Mouse (Mus musculus) right cerebral cortex, postnatal 4 days (tissue): ENCODE results near the gene Gpnmb.

ENCODE experiments used
- DNase-seq: peaks from one replicate; pipeline ENCODE4 v3.0.0-alpha.2; 2022

The Gpnmb gene

GRCm38 (mm10) chr6:49036275-49037267 lies at the start of gene Gpnmb:
Gpnmb (plus strand) TSS chr6:49036546.
- DNase-seq = no peak

DNA sequence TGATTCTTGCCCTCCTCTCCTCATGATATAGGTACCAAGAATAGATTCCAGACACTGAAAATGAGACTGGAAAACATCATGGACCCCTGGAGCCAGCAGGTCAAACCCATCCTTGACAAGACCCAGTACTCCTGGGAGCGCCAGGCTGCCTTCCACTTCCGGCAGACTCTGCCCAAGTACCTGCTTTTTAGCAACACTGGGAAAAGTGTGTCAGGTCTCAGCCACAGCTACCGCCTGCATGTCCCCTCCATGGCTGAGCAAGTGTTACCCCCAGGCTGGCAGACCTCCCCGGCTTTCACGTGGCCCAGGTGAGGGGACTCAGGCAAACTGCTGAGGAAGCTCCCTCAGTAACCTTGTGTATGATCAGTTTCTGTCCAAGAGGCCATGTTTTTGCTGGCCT lies 46.4 kb upstream of the Gpnmb start:
- no peak for DNase-seq

DNA sequence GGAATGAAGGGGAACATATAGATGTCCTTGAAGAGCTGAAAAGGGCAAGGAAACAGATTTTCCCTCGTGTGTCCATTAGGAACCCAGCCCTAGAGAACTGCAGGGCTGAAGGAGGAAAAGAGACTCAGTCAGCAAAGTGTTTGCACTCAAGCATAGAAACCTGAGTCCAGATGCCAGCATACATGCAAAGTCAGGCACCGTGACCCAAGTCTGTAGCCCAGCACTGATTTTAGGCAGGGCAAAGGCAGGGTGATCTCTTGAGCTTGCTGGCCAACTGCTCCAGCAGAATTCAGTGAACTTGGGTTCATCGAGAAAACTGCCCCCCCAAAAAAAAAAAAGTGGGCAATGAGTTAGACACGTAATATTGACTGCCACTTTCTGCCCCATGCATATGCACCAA lies 44.4 kb upstream of the Gpnmb start:
- no peak for DNase-seq

GRCm38 (mm10) chr6:48998186-48998585 lies 38.2 kb upstream of the Gpnmb start:
- no peak for DNase-seq

DNA sequence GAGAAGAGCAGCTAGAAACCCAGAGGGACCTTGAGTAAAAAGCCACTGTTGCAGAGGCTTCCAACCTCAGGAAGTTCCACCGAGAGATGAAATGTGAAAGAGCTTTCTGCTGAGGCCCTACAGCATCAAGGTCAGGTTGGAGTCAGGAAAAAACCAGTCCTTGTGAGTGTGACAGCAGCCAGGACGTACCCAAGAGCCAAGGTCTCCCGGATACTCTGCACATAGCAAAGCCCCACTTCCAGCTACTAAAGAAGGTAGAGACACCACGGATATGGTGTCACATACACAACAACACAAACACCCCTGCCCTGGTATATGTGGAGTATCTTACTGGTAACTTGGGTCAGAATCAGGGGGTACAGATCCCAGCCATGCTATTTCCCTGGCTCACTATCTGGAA lies 37.5 kb upstream of the Gpnmb start:
- DNase-seq = no peak

GRCm38 (mm10) chr6:49003381-49003780 lies 33.0 kb upstream of the Gpnmb start:
- DNase-seq = no peak

- peak; percentile 69 for DNase-seq
Observed at GRCm38 (mm10) chr6:49007981-49008380, 28.4 kb upstream of the Gpnmb start.

GRCm38 (mm10) chr6:49008420-49009160 lies 27.8 kb upstream of the Gpnmb start:
- DNase-seq = no peak

DNA sequence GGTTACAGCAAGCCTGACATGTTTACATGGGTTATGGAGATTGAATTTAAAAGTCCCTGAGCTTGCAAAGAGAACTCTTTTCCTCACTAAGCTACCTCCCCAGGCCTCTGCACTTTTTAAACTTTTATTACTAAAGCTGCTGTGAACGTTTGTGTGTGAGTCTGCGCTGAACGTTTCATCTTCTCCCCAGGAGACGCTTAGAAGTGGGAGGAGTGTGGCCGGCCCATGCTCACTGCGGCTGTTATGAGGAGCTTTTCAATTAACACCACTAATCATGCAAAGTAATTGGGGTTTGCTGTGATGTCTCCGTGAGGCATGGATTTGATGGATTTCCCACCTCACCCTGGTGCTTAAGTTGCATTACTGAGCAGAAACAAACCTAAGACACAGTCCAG lies 27.2 kb upstream of the Gpnmb start:
- no peak for DNase-seq

GRCm38 (mm10) chr6:49009665-49010064 lies 26.7 kb upstream of the Gpnmb start:
- no peak for DNase-seq

GRCm38 (mm10) chr6:49011191-49011590 lies 25.2 kb upstream of the Gpnmb start:
- no peak for DNase-seq

DNA sequence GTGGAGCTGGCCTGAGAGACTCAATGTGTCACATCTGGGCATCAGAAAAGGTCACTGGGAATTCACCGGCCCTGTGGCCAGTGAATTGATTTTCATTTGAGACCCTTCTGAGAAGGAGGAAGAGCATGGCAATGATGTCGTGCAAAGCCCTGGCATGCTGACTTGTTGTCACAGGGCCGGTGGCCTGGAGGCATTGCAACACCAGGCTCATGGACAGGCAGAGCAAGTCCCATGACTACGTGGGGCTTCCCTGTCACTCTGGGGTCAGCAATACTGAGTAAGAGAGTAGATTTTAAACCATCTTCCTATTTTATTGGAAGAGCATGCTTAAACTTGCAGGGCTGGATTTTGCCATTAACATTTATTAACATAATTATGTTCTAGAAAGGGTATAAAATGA lies 23.3 kb upstream of the Gpnmb start:
- DNase-seq = no peak

- DNase-seq = no peak
Observed at GRCm38 (mm10) chr6:49013458-49013857, 22.9 kb upstream of the Gpnmb start.

DNA sequence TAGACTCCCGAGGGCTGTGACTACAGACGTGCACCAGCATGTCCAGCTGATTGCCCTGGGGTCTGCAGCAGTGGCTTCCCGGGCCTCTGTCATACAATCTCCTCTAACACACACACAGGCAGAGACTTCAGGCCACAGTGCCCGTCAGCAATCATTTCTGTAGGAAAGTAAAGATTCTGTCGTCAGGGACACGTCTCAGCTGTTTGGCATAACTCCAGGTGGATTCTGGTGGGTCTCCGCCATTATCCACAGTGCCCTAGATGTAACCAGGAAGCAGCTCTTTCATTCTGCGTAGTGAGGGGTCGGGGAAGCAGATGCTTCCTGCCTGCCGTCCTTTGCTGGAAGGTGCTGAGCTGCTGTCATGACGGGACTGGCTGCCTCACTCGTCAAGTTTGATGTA lies 19.2 kb upstream of the Gpnmb start:
- DNase-seq = no peak

DNA sequence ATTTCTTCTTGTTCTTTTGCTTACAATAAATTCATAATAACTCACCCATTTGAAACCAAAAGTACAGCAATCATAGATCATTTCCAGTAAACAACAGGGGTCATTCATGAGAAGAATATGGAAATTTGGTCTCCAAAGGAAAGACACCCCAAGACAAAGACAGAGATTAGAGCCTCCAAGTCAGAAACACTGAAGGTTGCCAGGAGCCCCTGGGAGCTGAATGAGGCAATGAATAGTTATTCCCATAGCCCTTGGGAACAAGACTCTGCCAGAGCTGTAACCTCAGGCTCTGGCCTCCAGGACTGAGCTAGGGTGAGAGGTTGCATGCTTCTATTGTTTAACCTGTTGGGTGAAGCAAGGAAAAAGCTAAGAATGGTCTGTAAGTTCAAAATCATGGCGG lies 17.0 kb upstream of the Gpnmb start:
- no peak for DNase-seq

- peak; percentile 28 for DNase-seq
Observed at GRCm38 (mm10) chr6:49021141-49022012, 15.0 kb upstream of the Gpnmb start.

DNA sequence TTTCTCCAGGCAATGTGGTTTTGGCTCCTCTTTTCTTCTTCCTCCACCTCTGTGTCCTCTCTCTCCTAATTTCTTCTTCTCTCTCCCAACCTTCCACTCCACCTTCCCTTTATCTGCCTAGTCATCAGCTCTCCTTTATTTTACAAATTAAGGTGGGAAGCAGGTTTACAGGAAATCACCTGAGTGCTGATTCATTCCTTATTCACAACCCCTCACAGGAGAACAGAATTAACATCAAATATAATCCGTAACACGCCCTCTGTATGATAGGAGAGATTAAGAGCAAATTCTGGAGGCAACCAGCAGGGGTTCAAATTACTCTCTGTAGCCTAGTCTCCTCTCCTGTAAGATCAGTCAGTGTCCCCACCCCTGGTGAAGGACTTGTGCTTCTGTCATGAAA lies 14.0 kb upstream of the Gpnmb start:
- no peak for DNase-seq

DNA sequence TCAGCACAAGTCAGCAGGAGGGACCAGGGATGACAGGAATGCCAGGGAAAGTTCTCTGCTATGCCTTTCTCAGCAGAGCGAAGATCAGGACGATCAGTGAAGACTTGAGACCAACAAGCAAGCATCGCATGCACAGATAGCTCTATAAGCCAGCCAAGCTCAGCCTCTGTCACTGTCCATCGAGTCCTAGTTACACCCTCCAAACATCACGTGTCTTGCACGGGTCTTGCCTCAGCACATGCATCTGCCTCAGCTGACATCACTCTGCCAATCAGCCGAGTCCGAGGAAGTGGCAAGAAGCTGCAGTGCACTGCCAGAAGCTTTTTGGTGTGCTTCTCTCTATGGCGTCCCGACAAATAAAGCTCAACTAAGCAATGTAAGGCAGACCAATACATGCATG lies 13.0 kb upstream of the Gpnmb start:
- no peak for DNase-seq

GRCm38 (mm10) chr6:49025290-49025689 lies 11.1 kb upstream of the Gpnmb start:
- no peak for DNase-seq

GRCm38 (mm10) chr6:49026496-49026895 lies 9.8 kb upstream of the Gpnmb start:
- DNase-seq = no peak

GRCm38 (mm10) chr6:49028019-49028418 lies 8.3 kb upstream of the Gpnmb start:
- no peak for DNase-seq

DNA sequence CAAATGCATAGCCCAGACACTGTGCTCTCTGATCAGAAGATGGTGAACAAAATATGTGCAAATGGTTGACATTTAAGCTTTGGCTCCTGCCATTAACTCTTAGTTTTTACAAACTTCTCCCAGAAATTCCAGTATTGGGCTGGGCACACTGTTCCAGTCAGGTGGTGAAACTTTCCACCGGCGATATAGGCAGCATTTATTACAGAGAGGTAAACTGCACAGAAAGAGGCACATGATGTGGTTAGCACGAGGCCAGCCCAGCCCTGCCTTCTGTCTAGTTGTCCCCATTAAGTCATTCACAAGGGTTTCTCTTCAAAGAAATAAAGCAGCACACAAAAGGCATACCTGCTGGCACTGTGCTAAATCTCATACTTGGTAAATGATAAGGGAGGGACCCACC lies 7.6 kb upstream of the Gpnmb start:
- no peak for DNase-seq

DNA sequence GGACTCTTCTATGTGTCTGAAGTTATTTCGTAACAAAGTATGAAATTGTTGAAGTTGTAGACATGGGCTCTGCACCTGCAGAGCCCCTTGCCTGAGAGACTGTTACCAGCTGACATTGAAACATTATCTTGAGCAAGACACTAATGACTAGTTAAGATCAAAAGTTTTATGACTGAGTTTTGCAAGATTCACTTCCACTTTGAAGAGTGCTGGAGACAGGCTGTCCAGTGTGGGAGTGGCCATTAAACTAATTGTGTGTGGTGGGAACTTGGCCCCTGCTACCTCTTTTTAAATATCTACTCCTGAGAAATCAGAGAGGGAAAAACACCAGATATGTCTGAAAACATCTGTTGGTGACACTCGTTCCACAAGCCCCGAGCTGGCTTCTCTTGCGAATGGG lies 5.1 kb upstream of the Gpnmb start:
- DNase-seq = no peak
